Mouse (Mus musculus): ENCODE measurements around the gene Ttc22.

GRCm38 (mm10) chr4:106634086-106634479, 11.9 kb downstream of the Ttc22 start:
- no peak for TF ChIP-seq EP300 (IDR thresholded peaks at IDR 0.05; ENCODE audit: low read depth)
- TF ChIP-seq CTCF (IDR thresholded peaks at IDR 0.05; ENCODE audit: low read depth) = no peak

Measured in liver, postnatal 0 days (tissue).